Mouse (Mus musculus): Measurements from ENCODE around the gene Dstn. TPM values are rescaled to one million over a fixed set of nuclear protein-coding genes. Genes with fewer than 3 reads are reported as not detected.

Dstn gene
- polyA plus RNA-seq, 1 experiment from 2014 or later = 835 TPM

GRCm38 (mm10) chr2:143955746-143956145 lies 40.6 kb downstream of the Dstn start:
- 88% methylated on average over 4 of the region's 4 CpGs for WGBS
- no peak overlapping the region for H3K4me3 ChIP-seq (ENCODE audit: low read depth, low read length)
- no peak for TF ChIP-seq CTCF (IDR thresholded peaks at IDR 0.05; ENCODE audit: low read depth)
- H3K36me3 ChIP-seq (ENCODE audit: control insufficient read depth, insufficient read depth) = peaks cover 82% of the 10 kb centered on the region
- H3K9ac ChIP-seq (ENCODE audit: low read depth, low read length) = no peak overlapping the region
- ATAC-seq = no peak
- H3K9me3 ChIP-seq (ENCODE audit: control insufficient read depth) = no peaks in the 10 kb centered on the region
- H3K27ac ChIP-seq (ENCODE audit: low read depth, low read length) = 0 out of 2 replicates have a peak overlapping the region, but pooled peaks have one; percentile 0
- H3K4me1 ChIP-seq (replicated peaks; ENCODE audit: control insufficient read depth, insufficient read depth, low read length) = no peaks in the 10 kb centered on the region
- H3K27me3 ChIP-seq (replicated peaks; ENCODE audit: control insufficient read depth, insufficient read depth, low read length) = no peaks in the 10 kb centered on the region
- H3K4me2 ChIP-seq (replicated peaks; ENCODE audit: low read depth) = no peak overlapping the region

- Histone ChIP-seq H3K27me3 (replicated peaks; ENCODE audit: control insufficient read depth, insufficient read depth, low read length) (no peaks in the 10 kb centered on the region), H3K4me2 (replicated peaks; ENCODE audit: low read depth) (no peak overlapping the region), H3K9me3 (ENCODE audit: control insufficient read depth) (no peaks in the 10 kb centered on the region), H3K36me3 (ENCODE audit: control insufficient read depth, insufficient read depth) (peaks cover 82% of the 10 kb centered on the region), H3K9ac (ENCODE audit: low read depth, low read length) (no peak overlapping the region), H3K4me3 (ENCODE audit: low read depth, low read length) (no peak overlapping the region), H3K4me1 (replicated peaks; ENCODE audit: control insufficient read depth, insufficient read depth, low read length) (no peaks in the 10 kb centered on the region), H3K27ac (ENCODE audit: low read depth, low read length) (no peak overlapping the region)
- 97% methylated on average over 5 of the region's 5 CpGs for WGBS
- no peak for TF ChIP-seq CTCF (IDR thresholded peaks at IDR 0.05; ENCODE audit: low read depth)
- ATAC-seq = no peak
Observed at GRCm38 (mm10) chr2:143962192-143962591, 47.1 kb downstream of the Dstn start.

DNA sequence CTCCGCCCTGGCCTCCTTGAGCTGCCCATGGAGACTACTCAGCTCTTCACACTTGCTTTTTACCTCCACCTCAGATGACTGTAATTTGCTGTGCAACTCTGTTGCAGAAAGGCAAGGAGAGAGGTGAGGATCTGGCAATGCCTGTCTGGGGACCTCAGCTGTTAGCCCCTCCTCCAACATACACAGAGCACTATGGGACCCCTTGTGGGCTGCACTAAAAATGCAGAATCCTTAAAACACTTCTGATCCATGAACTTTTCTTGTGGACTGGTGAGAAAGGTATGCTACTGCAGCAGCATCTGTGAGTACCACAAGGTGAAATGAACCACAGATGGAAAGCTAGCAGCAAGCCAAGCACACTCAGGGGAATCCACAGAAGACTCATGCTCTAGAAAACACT lies 48.2 kb downstream of the Dstn start:
- Histone ChIP-seq H3K4me2 (replicated peaks; ENCODE audit: low read depth) (no peak overlapping the region), H3K27ac (ENCODE audit: low read depth, low read length) (no peak overlapping the region), H3K9me3 (ENCODE audit: control insufficient read depth) (no peaks in the 10 kb centered on the region), H3K4me3 (ENCODE audit: low read depth, low read length) (no peak overlapping the region), H3K9ac (ENCODE audit: low read depth, low read length) (no peak overlapping the region), H3K4me1 (replicated peaks; ENCODE audit: control insufficient read depth, insufficient read depth, low read length) (no peaks in the 10 kb centered on the region), H3K36me3 (ENCODE audit: control insufficient read depth, insufficient read depth) (peaks cover 82% of the 10 kb centered on the region), H3K27me3 (replicated peaks; ENCODE audit: control insufficient read depth, insufficient read depth, low read length) (no peaks in the 10 kb centered on the region)
- 81% methylated on average over 1 of the region's 1 CpGs for WGBS
- ATAC-seq = no peak
- peak; percentile 27 for TF ChIP-seq CTCF (IDR thresholded peaks at IDR 0.05; ENCODE audit: low read depth)

DNA sequence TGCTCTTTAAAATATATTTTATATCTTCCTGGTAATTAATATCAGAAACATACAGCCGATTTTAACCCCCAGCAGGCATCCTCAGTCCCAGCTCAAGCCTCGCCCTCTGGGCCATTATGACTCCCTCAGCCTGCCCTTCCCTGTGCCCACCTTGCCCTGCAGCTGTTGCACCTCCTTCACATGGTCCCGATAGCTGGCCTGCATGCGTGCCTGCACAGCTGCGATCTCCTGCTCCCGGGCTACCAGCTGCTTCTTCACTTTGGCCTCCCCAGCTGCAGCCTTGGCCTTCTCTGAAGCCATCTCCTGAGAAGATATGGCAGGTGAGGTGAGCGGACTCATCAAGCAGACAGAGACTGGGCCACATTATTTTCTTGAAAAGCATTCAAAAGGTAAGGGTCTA lies 54.1 kb downstream of the Dstn start:
- Histone ChIP-seq H3K4me1 (replicated peaks; ENCODE audit: control insufficient read depth, insufficient read depth, low read length) (no peaks in the 10 kb centered on the region), H3K36me3 (ENCODE audit: control insufficient read depth, insufficient read depth) (peaks cover 92% of the 10 kb centered on the region), H3K9ac (ENCODE audit: low read depth, low read length) (no peak overlapping the region), H3K9me3 (ENCODE audit: control insufficient read depth) (no peaks in the 10 kb centered on the region), H3K27me3 (replicated peaks; ENCODE audit: control insufficient read depth, insufficient read depth, low read length) (no peaks in the 10 kb centered on the region), H3K4me3 (ENCODE audit: low read depth, low read length) (no peak overlapping the region), H3K27ac (ENCODE audit: low read depth, low read length) (no peak overlapping the region), H3K4me2 (replicated peaks; ENCODE audit: low read depth) (no peak overlapping the region)
- no peak for TF ChIP-seq CTCF (IDR thresholded peaks at IDR 0.05; ENCODE audit: low read depth)
- ATAC-seq = no peak
- 82% methylated on average over 7 of the region's 7 CpGs for WGBS

DNA sequence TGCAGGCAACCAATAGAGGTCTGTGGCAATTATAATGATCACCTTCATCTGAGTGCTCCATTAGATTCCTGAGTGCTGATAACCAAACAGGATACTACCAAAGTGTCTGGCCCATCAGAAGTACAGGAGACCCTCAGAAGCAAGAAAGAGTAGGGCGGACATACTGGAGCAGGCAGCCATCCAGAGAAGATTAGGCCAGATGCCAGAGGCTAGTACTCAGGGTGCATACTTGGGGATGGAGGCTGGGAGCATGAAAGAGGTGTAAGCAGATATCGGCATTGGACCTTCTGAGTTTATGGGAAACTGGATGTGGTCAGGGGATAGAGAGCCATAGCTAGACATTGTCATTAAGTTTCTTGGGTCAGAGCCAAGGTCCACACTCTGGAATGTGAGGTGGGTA lies 55.7 kb downstream of the Dstn start:
- Histone ChIP-seq H3K27ac (ENCODE audit: low read depth, low read length) (no peak overlapping the region), H3K27me3 (replicated peaks; ENCODE audit: control insufficient read depth, insufficient read depth, low read length) (no peaks in the 10 kb centered on the region), H3K4me2 (replicated peaks; ENCODE audit: low read depth) (no peak overlapping the region), H3K4me1 (replicated peaks; ENCODE audit: control insufficient read depth, insufficient read depth, low read length) (no peaks in the 10 kb centered on the region), H3K9ac (ENCODE audit: low read depth, low read length) (no peak overlapping the region), H3K36me3 (ENCODE audit: control insufficient read depth, insufficient read depth) (peaks cover 85% of the 10 kb centered on the region), H3K9me3 (ENCODE audit: control insufficient read depth) (no peaks in the 10 kb centered on the region), H3K4me3 (ENCODE audit: low read depth, low read length) (no peak overlapping the region)
- 92% methylated on average over 2 of the region's 2 CpGs for WGBS
- ATAC-seq = no peak
- no peak for TF ChIP-seq CTCF (IDR thresholded peaks at IDR 0.05; ENCODE audit: low read depth)

DNA sequence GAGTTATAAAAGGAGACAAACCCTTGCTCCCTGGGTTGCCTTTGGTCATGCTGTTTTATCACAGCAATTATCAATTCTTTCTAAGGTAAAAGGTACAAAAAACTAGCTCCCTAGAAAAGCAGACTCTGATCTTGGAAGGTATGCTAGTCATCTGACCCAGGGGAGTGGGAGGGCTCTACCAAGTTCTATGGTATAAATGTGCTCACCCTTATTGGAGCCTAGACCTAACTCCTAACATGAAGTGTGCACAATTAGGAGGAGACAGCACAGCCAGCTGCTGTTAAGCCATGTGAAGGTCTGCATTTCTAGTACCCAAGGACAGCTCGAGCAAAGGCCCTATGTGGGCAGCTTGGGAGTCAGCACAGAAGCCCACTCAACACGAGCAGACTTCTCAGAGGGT lies 56.8 kb downstream of the Dstn start:
- 84% methylated on average over 2 of the region's 2 CpGs for WGBS
- Histone ChIP-seq H3K4me1 (replicated peaks; ENCODE audit: control insufficient read depth, insufficient read depth, low read length) (no peaks in the 10 kb centered on the region), H3K36me3 (ENCODE audit: control insufficient read depth, insufficient read depth) (peaks cover 81% of the 10 kb centered on the region), H3K4me3 (ENCODE audit: low read depth, low read length) (no peak overlapping the region), H3K27me3 (replicated peaks; ENCODE audit: control insufficient read depth, insufficient read depth, low read length) (no peaks in the 10 kb centered on the region), H3K9me3 (ENCODE audit: control insufficient read depth) (no peaks in the 10 kb centered on the region), H3K27ac (ENCODE audit: low read depth, low read length) (peak overlapping the region; percentile 41; the same call in 1 of the 2 replicates), H3K9ac (ENCODE audit: low read depth, low read length) (no peak overlapping the region), H3K4me2 (replicated peaks; ENCODE audit: low read depth) (no peak overlapping the region)
- no peak for TF ChIP-seq CTCF (IDR thresholded peaks at IDR 0.05; ENCODE audit: low read depth)
- peak; percentile 48 for ATAC-seq

DNA sequence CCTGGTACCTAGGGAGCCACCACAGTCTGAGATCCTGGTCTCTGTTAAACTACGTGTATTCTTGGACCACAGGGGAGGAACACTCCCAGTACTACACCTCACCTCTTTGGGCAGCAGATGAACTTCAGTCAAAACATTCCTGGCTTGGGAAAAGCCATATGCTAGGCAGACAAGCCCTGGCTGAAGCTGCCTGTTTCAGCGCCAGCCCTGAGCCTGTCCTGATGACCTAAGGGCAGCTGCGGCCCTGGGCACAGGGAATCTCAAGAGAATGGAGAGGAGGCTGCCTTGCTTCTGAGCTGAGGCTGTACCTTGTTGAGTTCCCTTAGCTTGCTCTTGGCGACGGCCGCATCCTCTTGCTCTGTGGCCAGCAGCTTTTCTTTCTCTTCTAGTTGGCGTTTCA lies 58.0 kb downstream of the Dstn start:
- H3K36me3 ChIP-seq (ENCODE audit: control insufficient read depth, insufficient read depth) = peaks cover 68% of the 10 kb centered on the region
- no peak overlapping the region for H3K4me2 ChIP-seq (replicated peaks; ENCODE audit: low read depth)
- H3K4me1 ChIP-seq (replicated peaks; ENCODE audit: control insufficient read depth, insufficient read depth, low read length) = no peaks in the 10 kb centered on the region
- no peak for ATAC-seq
- H3K9me3 ChIP-seq (ENCODE audit: control insufficient read depth) = no peaks in the 10 kb centered on the region
- H3K9ac ChIP-seq (ENCODE audit: low read depth, low read length) = no peak overlapping the region
- no peak for TF ChIP-seq CTCF (IDR thresholded peaks at IDR 0.05; ENCODE audit: low read depth)
- 93% methylated on average over 7 of the region's 7 CpGs for WGBS
- H3K4me3 ChIP-seq (ENCODE audit: low read depth, low read length) = no peak overlapping the region
- no peaks in the 10 kb centered on the region for H3K27me3 ChIP-seq (replicated peaks; ENCODE audit: control insufficient read depth, insufficient read depth, low read length)
- H3K27ac ChIP-seq (ENCODE audit: low read depth, low read length) = no peak overlapping the region

Data from intestine, postnatal 0 days (tissue).